Mouse (Mus musculus) heart, embryonic 14.5 days (tissue): ENCODE data around the gene Ankrd6. TPM values are rescaled to one million over a fixed set of nuclear protein-coding genes. Genes with fewer than 3 reads are reported as not detected.

Source experiments
- ATAC-seq: fragments of 200-750 bp; cut with Nextera tagmentation; 2 replicates; pipeline ENCODE4 v1.8.0; 2017; ENCODE audit warnings: low read depth, moderate TSS enrichment; ENCODE audit not compliant: insufficient number of reproducible peaks, insufficient read depth, low FRiP score
- H3K27ac ChIP-seq, 2 experiments: fragments of 200-500 bp in 1 of 2; fragments of 300-500 bp in 1 of 2; sonication (generic) in 1 of 2; replicated peaks in 1 of 2; 2 replicates each; pipeline ENCODE4 v1.5.1; 2012 to 2014; ENCODE audit warnings: low read depth in 2 of 2, low read length in 2 of 2, control low read depth in 1 of 2, mild to moderate bottlenecking in 1 of 2, mixed read lengths in 1 of 2; ENCODE audit not compliant: control insufficient read depth in 1 of 2, insufficient read depth in 1 of 2
- H3K27me3 ChIP-seq: fragments of 300-500 bp; sonication (generic); 2 replicates; pipeline ENCODE4 v1.6.1; 2014; ENCODE audit warnings: mild to moderate bottlenecking, low read length, control low read depth; ENCODE audit not compliant: control insufficient read depth, insufficient read depth
- H3K36me3 ChIP-seq: fragments of 300-500 bp; sonication (generic); 2 replicates; pipeline ENCODE4 v1.6.1; 2014; ENCODE audit warnings: mild to moderate bottlenecking, control low read depth, low read length, mixed read lengths; ENCODE audit not compliant: control insufficient read depth, insufficient read depth
- H3K4me1 ChIP-seq, 2 experiments: fragments of 200-500 bp in 1 of 2; fragments of 300-500 bp in 1 of 2; sonication (generic) in 1 of 2; 2 replicates each; pipeline ENCODE4 v1.6.1; 2012 to 2014; ENCODE audit warnings: low read length in 2 of 2, control low read depth in 1 of 2, mixed read lengths in 1 of 2; ENCODE audit not compliant: control insufficient read depth in 2 of 2, insufficient read depth in 2 of 2
- H3K4me2 ChIP-seq: fragments of 300-500 bp; sonication (generic); 2 replicates; pipeline ENCODE4 v1.6.1; 2014; ENCODE audit warnings: mild to moderate bottlenecking, low read length
- H3K4me3 ChIP-seq, 2 experiments: fragments of 200-500 bp in 1 of 2; fragments of 300-500 bp in 1 of 2; sonication (generic) in 1 of 2; 2 replicates each; pipeline ENCODE4 v1.5.1; 2012 to 2014; ENCODE audit warnings: low read length in 2 of 2, mild to moderate bottlenecking in 2 of 2, control low read depth in 1 of 2, low read depth in 1 of 2, moderate library complexity in 1 of 2; ENCODE audit not compliant: control insufficient read depth in 1 of 2, insufficient read depth in 1 of 2
- H3K9ac ChIP-seq: fragments of 300-500 bp; sonication (generic); 2 replicates; pipeline ENCODE4 v1.6.1; 2014; ENCODE audit warnings: mild to moderate bottlenecking, low read length
- H3K9me3 ChIP-seq: fragments of 300-500 bp; sonication (generic); 2 replicates; pipeline ENCODE4 v1.6.1; 2016; ENCODE audit warnings: low read length, control low read depth; ENCODE audit not compliant: control insufficient read depth
- WGBS: fragments of 180-500 bp; shearing (Covaris S2); extraction: QIAGEN DNeasy Blood & Tissue Kit; methylation state at CpG from one replicate; pipeline ENCODE4 v1.1.7; 2014; 5-methylcytosine and 5-hydroxymethylcytosine counted together
- polyA plus RNA-seq: library from polyadenylated mRNA; unstranded; fragments of >200 nt; fragmentation: Nextera tagmentation; extraction: Ambion mirVana; gene quantifications from 2 replicates; pipeline ENCODE4 v1.2.1, GENCODE M21; 2014

The Ankrd6 gene
- polyA plus RNA-seq = 4.5 and 4.6 TPM in 2 replicates

DNA sequence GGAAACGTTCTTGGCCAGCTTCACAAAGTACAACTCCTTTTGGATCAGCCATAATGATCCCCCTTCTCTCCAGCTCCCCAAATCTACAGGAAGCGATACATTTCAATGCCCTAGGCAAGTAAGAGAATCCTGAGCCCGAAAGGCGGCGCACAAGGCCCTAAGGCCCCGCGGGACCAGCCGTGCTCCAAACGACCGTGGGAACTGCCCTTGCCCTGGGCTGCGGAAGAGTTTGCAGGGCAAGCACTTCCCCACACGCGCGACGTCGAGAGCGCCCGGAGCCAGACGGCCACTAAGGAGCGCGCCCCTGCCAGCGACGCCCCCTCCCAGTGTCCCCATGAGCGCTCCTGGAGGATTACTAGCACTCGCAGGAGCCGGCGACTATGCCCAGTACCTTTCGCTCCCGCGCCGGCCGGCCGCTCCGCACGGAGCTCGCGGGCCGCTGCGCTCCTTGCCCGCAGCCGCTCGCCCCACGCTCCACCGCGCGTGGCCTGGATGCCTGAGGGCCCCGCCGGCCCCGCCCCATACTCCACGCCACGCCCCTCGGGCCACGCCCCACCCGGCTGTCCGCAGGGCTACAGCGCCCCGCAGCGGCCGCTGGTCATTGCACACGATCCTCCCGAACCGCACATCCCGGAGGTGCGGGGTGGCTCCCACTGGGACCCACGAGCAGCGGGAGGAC, at the start of gene Ankrd6:
Ankrd6 (minus strand) TSS at position 486 of the 679 bp plus-strand sequence.
- ATAC-seq = peak; percentile 89
- Histone ChIP-seq H3K4me1 (peaks cover 0 to 23% of the 10 kb centered on the region in 2 experiments; a peak in 2 of 4 replicates), H3K36me3 (no peaks in the 10 kb centered on the region), H3K9ac (peak within 1 kb of the TSS; percentile 84), H3K9me3 (no peaks in the 10 kb centered on the region), H3K4me2 (peak within 1 kb of the TSS; percentile 81), H3K27me3 (peaks cover 9% of the 10 kb centered on the region), H3K27ac (0 out of 4 replicates have a peak within 1 kb of the TSS, but pooled peaks of 1 of the 2 experiments have one; percentile 3), H3K4me3 (peak within 1 kb of the TSS; percentile 80 to 89)
- 0% methylated on average over 56 of the region's 66 CpGs for WGBS

DNA sequence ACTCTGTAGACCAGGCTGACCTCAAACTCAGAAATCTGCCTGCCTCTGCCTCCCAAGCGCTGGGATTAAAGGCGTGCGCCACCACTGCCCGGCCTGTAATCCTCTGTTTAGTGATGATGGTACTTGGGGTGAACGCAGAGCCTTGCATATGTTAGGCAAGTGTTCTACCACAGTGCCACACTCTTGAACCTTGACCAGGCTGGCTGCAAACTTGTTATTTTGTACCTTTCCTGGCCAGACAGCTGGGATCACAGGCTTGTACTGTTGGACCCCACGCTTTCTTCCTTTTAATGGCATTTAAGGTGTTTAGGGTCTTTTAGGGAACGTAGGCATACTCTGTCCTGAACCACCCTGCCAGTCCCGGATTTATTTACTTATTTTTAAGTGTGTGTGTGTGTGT, 48.4 kb upstream of the Ankrd6 start:
- 92% methylated on average over 8 of the region's 8 CpGs for WGBS

DNA sequence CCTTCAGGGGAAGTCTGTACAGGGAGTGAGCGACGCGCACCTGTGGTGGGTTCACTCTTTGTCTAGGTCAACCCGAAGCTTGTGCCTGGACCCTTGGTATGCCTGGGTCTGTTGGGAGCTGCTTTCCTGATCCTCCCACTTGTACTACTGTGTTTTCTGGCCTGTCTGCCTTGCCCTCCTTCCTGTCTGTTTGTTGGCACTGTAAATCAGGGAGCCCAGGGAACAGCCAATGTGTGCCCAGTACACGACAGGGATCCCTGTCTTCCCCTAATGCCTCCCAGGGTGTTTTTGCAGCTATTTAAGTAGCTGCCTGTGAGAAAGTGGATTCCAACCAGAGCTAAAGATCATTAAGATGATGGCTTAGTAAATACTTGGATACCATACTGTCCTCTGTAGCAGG, 46.9 kb upstream of the Ankrd6 start:
- no peak overlapping the region for H3K4me3 ChIP-seq
- H3K9ac ChIP-seq = no peak overlapping the region
- no peaks in the 10 kb centered on the region for H3K27me3 ChIP-seq
- H3K27ac ChIP-seq = no peak overlapping the region
- no peak for ATAC-seq
- H3K9me3 ChIP-seq = no peaks in the 10 kb centered on the region
- WGBS = 80% methylated on average over 5 of the region's 5 CpGs
- H3K4me2 ChIP-seq = no peak overlapping the region
- peaks cover 12% of the 10 kb centered on the region for H3K36me3 ChIP-seq
- H3K4me1 ChIP-seq = no peaks in the 10 kb centered on the region

More for the DNA sequence above, 48.4 kb upstream of the Ankrd6 start:
- H3K27me3 ChIP-seq = no peaks in the 10 kb centered on the region
- no peaks in the 10 kb centered on the region for H3K4me1 ChIP-seq
- no peak for ATAC-seq
- no peak overlapping the region for H3K4me2 ChIP-seq
- peaks cover 21% of the 10 kb centered on the region for H3K36me3 ChIP-seq
- H3K27ac ChIP-seq = no peak overlapping the region
- H3K9me3 ChIP-seq = no peaks in the 10 kb centered on the region
- no peak overlapping the region for H3K4me3 ChIP-seq
- H3K9ac ChIP-seq = no peak overlapping the region

DNA sequence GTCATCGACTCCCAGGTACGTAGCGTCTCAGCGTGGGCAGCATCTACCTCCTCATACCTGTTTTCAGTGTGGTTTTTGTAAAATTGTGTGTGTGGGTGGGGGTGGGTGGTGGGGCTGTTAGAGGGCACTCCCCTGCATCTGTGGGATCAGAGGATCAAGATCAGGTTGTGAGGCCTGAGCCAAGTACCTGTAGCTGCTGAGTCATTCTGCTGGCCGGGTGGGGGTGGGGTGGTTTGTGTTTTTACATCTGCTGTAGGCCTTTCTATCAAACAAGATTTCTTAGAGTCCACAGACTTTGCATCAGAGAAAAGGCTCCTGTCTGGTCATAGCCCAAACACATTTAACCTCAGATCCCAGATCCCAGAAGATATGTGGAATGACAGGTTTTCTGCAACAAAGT, 45.4 kb upstream of the Ankrd6 start:
- Histone ChIP-seq H3K4me3 (no peak overlapping the region), H3K9ac (no peak overlapping the region), H3K4me2 (no peak overlapping the region), H3K27me3 (no peaks in the 10 kb centered on the region), H3K4me1 (no peaks in the 10 kb centered on the region), H3K27ac (no peak overlapping the region), H3K36me3 (peaks cover 12% of the 10 kb centered on the region), H3K9me3 (no peaks in the 10 kb centered on the region)
- no peak for ATAC-seq
- WGBS = 92% methylated on average over 5 of the region's 5 CpGs

DNA sequence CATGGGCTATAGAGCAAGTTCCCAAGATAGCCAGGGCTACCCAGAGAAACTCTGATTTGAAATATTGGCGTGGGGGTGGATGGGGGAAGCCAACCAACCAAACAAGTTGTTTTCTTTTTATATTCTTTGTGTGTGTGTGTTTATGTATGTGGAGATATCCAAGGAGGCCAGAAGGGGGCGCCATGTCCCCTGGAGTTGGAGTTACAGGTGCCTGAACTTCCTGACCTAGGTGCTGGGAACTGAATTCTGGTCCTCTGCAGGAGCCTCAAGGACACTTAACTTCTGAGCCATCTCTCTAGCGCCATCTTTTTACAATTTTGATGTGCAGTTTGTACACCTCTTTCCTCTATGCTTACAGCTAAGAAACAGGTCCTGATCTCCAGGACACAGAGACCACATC, 43.5 kb upstream of the Ankrd6 start:
- Histone ChIP-seq H3K4me3 (no peak overlapping the region), H3K4me1 (0 out of 4 replicates have a peak, but pooled peaks cover 0 to 4% of the 10 kb centered on the region in 2 experiments), H3K9me3 (no peaks in the 10 kb centered on the region), H3K9ac (no peak overlapping the region), H3K36me3 (peaks cover 10% of the 10 kb centered on the region), H3K27me3 (no peaks in the 10 kb centered on the region), H3K27ac (no peak overlapping the region), H3K4me2 (no peak overlapping the region)
- no peak for ATAC-seq
- WGBS = 79% methylated on average over 3 of the region's 3 CpGs

DNA sequence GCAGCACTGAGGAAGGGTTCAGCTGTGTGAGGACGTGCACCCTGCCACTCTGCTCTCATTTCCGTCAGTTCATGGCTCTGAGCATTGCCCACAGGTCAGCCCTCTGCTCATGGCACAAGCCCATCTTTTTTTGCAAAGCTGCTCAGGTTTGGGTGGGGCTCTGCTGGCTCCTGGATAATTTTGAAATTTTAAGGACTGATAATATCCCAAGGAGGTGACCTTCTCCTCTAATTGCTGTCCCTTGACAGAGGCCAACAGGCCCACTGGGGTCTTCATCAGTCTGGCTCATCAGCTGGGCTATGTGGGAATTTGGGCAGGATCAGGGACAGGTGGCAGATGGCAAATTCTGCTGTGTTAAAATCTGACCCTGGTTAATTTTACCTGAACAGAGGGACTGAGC, 38.7 kb upstream of the Ankrd6 start:
- Histone ChIP-seq H3K4me1 (peaks cover 6 to 27% of the 10 kb centered on the region in 2 experiments), H3K4me3 (no peak overlapping the region), H3K36me3 (no peaks in the 10 kb centered on the region), H3K27ac (no peak overlapping the region), H3K9me3 (no peaks in the 10 kb centered on the region), H3K4me2 (no peak overlapping the region), H3K9ac (no peak overlapping the region), H3K27me3 (no peaks in the 10 kb centered on the region)
- WGBS = 91% methylated on average over 2 of the region's 2 CpGs
- no peak for ATAC-seq

DNA sequence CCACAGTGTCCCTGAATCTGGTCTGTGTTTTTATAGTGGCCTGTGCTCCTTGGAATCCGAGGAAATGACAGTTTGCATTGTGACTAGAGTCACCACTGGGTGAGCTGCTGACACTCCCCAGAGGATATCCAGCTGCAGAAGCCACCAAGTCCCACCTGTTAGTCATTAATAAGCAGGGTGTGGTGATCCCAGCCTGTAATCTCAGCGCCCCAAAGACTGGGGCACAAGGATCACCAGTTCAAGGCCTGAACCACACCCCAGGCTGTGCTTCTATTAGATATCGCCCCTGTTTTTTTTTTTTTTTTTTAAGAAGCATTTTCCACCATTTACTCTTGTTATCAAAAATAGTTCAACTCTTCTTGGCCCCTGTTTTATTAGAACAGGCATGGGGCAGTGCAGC, 36.4 kb upstream of the Ankrd6 start:
- H3K27ac ChIP-seq = no peak overlapping the region
- no peaks in the 10 kb centered on the region for H3K27me3 ChIP-seq
- H3K9me3 ChIP-seq = no peaks in the 10 kb centered on the region
- H3K36me3 ChIP-seq = no peaks in the 10 kb centered on the region
- H3K4me3 ChIP-seq = no peak overlapping the region
- WGBS = 55% methylated on average over 3 of the region's 3 CpGs
- ATAC-seq = no peak
- no peak overlapping the region for H3K9ac ChIP-seq
- no peak overlapping the region for H3K4me2 ChIP-seq
- peaks cover 6 to 29% of the 10 kb centered on the region in 2 experiments for H3K4me1 ChIP-seq
